Mouse (Mus musculus) adrenal gland (tissue): Measurements from ENCODE around the gene Ak3.

Experiments used
- intact Hi-C: fragments of 180-260 bp; cut with DNase I; formaldehyde crosslinking; loops from one replicate; pipeline ENCODE4 v1.15.1; 2025

Ak3 gene

DNA sequence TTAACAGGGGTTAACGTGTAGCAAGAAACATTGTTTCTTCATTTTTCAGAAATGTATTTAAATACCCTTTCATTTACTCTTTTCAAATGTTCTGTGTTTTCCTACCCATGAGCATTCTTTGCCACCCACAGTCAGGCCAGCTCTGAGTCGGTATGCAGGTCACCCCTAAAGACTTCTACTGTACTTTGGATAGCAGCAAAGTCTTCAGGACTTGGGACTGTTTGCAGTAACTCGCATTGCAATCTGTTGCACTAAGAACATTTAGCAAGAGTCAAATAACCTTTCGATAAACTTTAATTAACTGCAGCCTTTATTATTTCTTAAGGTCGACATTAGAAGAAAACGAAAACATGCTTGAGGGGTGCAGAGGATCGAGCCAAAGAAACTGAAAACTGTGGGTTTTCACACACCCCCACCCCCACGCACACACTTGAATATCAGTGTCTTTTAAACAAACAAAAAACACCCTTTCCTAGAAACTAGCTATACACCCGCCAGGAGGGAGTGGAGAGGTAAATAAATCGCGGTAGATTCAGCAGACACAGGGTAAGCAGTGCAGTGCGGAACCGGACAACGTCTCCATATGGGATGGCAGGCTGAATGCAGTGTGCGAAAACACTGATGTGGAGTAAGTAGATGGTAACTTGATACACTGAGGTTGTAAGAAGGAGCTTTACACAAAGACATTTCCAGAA, 1.7 kb downstream of the Ak3 start:
- intact Hi-C loops = loop anchor here (5.0 kb wide), 1 partner anchor 59 kb away; no protein-coding TSS in a partner anchor

DNA sequence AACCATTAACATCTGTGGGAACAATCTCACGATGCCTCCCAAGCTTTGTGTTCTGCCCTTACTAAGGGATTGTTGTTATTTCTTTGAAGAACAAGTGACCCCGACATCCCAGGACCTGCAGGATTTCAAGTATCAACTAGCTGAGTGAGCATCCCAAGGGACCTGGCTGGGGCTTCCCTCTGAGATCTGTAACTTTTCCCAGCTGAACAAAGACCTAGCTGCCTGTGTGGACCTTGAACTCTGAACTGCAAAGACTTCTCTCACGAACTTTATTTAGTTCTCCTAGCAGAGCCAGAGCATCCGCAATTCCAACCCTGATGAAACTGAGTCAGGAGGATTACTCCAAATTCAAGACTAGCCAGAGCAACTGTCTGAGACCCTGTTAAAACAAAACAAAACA, 2.4 kb downstream of the Ak3 start:
- intact Hi-C loops = loop anchor here (5.0 kb wide), 1 partner anchor 58 kb away; no protein-coding TSS in a partner anchor

DNA sequence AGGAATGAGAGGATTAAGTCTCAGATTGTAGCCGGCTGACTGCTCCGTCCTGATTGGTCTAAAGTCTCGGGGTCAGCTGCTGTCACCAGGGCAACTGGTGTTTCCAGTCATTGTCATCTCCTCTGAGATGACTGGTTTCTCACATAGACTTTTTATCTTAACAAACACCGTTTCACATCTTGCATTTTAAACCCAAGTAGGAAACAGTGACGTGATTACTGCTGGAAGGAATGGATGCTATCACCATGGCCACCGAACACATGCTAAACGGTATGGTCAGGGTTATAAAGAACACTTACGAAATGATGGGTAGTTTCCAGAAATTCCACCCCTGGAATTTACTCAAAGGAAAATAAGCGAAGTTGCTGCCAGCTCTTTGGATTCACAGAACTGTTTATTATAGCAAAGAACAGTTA, 3.4 kb downstream of the Ak3 start:
- intact Hi-C loops = no loop called here

DNA sequence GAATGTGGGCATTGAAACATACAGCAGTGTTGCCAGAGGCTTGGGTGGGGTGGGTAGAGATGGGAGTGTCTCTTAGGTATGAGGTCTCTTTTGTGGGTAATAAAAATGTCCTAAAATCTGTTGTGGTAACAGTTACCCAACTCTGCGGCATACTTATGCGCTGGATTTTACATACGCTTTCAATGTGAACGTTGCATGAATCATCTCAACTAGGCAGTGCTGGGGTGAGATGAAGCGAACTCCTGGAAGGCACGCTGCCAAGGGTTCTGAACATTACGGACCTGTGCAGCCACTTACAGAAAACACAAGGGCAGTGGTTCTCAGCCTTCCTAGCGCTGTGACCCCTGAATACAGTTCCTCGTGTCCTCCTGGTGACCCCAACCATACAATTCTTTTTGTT, 5.1 kb downstream of the Ak3 start:
- intact Hi-C loops = no loop called here

DNA sequence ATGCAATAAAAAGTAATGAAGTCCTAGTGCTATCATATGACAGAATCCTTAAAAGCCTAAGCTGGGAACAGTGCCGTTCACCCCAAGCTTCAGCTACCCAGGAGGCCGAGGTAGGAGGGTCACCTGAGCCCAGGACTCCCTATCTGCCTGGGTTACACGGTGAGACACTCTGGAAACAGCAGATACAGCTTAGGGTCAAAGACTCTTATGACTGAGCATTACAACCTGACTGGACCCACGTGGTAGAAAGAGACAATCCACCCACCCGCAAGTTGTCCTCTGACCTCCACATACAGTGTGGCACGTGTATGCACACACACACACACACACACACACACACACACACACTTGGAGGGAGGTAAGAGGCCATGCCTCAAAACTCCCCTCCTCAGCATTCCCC, 5.6 kb downstream of the Ak3 start:
- intact Hi-C loops = no loop called here

DNA sequence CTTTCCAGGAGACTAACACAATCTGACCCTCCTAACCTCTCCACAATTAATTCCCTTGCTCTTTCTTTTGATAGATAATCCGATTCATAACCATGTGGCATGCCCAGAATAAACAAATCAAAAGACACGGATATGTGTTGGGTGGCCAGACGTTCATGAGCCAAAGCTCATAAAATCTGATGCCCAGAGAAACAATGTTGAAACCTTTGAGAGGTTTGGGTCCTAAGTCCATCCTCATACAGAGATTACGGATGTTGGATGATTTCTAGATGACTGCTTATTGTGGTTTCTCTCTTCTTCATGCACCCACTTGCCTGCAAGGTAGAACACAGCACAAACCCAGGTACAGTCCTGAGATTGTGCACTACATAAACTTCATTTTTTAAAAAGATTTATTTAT, 7.6 kb downstream of the Ak3 start:
- intact Hi-C loops = no loop called here

DNA sequence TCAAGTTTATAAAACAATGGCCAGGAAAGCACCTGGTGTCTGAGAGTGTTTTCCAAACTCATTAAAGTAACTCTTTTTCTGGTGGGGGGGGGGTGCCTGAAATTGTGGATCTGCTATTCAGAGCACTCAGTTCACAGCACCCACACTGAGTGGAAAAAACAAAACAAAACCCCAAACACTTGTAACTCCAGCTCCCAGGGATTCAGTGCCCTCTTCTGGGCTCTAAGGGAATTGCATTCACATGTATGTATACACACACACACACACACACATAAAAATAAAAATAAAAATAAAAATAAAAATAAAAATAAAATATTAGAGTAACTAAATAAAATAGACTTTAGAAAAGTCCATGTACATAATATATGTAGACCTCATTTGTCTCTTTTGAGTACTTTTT, 8.4 kb downstream of the Ak3 start:
- intact Hi-C loops = no loop called here

DNA sequence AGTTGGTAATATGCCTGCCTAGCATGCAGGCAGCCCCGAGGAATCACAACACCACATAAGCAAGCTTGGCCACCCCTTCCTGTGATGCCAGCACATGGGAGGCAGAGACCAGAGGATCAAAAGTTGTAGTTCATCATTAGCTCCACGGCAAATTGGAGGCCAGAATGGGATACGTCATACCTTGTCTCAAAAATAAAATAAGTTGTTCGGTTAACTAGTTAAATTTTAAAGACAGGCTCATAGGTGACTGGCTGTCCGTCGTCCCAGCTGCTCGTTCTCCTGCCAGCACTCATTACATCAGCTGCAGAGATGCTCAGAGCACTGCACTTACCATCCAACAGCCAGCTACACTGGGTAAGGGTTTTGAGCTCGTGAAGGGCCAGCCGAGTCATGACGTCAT, 10.2 kb downstream of the Ak3 start:
- intact Hi-C loops = no loop called here

DNA sequence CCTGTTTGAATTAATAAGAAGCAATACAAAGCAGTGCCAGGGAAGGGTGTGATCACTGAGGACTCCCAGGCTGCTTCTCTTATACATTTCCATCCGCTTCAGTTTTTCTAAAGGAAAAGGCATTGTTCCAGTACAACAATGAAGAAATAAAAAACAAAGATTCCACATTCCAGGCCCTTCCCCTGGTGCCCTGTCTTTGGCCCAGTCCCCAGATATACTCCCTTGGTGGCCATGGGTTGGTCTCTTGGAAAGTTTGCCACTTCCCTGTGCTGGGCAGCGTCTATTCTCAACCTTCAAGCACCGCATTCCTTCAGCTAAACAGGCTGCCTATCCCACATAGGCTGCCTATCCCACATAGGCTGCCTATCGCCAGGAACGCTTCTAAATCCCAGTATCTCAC, 10.7 kb downstream of the Ak3 start:
- intact Hi-C loops = no loop called here

DNA sequence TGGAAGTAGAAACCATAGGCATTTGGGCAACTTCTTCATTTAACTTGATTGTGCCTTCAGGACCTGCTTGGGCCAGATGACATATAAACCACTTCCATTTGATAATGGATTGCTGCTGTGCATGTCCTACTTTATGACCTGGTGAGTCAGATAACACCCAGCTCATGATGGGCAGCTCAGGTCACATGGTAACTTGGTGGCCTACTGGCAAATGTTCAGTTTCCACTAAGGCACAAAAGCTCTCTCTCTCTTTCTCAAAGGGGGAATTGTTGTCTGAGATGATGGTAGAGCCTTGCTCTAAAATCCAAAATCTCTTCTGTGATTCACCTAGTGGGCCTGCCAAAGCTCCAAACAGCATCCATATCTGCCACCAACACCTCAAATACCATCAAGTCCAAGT, 15.1 kb downstream of the Ak3 start:
- intact Hi-C loops = no loop called here

DNA sequence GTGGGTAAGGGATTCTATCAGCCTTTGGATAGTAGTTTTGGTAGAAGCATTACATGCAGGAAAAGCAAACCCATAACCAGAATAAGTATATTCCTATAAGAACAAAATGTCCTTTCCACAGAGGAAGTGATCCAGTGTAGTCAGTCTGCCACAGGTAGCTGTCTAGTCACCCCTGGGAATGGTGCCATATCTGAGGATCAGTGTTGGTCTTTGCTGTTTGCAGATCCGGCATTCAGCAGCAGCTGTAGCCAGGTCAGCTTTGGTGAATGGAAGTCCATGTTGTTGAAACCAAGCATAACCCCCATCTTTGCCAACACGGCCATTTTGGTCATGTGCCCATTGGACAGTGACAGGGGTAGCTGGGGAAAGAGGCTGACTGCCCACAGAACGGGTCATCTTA, 16.0 kb downstream of the Ak3 start:
- intact Hi-C loops = no loop called here

DNA sequence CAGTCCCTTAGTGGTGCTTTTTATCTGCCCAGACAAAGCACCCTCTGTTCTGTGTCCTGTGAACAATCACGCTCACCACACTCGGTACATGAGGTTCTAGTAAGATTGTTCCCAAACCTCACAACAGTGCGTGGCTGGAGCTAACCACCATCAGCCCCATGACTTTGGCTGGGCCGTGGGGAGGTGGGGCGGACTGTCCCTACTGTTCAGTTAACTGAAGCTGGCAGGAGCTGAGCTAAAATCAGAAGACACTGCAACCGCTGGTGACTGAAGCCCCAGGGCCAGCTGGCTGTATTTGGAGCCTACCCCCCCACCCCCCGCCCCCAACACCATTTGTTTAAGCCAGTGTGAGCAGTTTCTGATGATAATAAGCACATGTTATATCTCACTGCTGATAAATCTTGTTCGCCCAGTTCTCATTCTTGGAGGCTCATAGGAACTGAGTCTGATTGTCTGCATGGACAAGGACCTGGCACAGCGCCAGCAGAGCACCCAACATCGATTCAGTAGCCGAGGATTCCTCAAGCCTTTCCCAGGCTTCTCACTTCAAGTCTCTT, 23.3 kb downstream of the Ak3 start:
- intact Hi-C loops = no loop called here

DNA sequence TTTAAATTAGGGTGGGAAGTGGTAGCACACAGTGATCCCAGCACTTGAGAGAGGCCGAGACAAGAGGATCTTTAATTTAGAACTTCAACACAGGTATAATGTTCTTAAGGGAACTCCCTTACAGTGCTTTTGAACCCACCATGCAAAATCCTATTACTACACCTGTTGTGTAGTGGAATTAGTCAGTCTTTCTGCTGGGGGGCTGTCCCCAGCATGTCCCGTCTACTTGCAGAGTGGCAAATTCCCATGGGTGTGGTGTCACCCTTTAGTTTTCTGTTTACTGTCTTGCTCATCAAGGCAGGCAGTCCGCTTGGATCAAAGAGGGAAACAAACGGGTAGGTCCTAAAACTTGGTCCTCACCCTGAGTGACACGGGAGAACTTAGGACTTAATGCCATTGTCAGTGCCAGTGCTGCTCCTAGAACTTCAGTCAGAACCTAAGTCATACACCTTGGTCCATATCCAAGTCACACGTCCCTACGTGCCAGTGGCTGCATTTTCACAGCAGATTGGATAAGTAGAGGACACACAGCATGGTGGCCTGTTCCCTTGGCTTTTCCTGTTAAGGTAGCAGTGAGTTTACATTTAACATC, 25.9 kb downstream of the Ak3 start:
- intact Hi-C loops = no loop called here

DNA sequence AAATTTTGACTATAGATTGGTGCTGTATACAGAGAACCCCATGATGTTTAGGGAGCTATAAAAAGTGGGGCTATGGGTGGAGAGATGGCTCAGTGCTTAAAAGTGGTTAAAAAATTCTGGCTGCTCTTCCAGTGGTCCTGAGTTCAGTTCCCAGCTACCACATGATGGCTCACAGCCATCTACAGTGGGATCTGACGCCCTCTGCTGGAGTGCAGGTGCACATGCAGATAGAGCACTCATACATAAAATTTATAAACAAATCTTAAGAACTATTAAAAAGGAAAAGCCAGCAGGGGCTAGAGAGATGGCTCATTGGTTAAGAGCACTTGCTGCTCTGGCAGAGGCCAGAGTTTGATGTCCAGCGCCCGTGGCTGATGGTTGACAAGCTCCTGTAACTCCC, 28.1 kb downstream of the Ak3 start:
- intact Hi-C loops = no loop called here

DNA sequence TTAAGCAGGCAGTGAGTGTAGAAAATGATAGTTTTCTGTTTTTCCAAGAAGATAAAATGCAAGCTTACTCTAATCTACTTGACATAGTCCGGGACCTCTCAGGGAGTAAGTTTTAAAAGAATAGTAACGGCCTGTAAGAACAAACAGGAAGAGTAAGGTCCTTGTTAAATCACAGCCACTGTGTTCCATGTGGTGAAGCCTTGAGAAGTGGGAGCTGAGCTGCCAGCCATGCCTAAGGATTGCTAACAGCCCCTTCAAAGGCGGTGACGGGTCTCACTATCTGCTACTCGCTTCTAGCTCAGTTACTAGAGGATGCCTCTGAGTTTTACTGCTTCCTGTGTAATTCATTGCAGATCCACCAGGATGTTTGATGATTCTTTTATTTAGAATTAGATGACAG, 31.0 kb downstream of the Ak3 start:
- intact Hi-C loops = no loop called here

DNA sequence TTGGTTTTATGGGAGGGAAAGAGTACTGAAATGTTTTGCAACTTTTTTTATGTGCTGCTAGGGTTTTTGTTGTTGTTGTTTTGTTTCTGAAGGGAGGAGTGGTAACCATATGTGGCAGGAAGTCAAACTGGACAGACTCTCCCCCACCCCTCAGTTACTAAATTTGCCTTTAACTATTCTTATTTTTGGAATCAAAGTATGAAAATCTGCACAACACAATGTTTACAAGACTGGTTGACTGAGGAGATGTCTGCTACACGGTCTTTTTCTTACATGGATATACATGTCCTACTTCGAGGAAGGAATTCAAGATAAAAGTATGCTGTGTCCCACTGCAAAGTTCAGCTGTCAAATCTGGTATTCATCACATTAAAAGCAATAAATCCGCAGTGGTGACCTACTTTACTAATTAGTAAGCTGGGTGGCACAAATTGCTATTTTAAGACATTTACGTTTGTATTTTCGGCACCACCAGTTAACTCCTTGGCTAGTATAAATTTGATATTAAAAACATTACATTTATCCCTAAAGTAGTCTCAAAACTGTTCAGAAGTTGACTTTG, 31.5 kb downstream of the Ak3 start:
- intact Hi-C loops = no loop called here

DNA sequence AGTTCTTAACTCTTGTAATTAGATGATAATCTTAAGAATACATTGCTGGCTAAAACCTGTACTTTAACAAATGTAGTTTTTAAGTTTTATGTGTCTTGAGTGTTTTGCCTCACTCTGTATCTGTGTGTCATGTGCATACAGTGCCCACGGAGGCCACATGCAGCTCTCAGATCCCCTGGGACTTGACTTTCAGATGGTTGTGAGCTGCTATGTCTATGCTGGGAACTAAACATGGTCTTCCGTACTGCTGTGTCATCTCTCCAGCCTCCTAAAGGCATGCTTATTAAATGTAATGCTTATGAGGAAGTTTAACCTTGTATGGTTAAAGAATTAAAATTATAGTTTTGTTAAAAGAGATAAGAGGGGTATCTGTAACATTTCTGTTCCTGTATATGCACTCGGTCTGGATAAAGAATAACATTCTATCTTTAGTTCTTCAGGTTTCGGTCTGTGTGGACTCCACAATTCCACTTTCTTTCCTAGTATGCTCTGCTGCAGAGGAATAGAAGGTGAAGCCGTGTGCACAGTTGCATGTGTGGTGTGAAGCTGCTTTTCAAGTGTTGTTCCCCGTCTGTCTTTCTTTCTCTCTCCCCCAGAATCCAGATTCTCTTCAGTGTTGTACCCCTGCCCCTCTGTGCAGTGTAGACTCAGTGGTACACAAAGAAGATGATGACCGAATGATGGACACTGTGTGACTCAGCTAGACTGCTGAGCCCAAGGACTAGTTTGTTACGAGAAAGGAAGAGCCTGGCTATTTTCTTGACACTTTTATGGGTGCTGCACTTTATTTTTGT, 32.2 kb downstream of the Ak3 start:
- intact Hi-C loops = no loop called here

DNA sequence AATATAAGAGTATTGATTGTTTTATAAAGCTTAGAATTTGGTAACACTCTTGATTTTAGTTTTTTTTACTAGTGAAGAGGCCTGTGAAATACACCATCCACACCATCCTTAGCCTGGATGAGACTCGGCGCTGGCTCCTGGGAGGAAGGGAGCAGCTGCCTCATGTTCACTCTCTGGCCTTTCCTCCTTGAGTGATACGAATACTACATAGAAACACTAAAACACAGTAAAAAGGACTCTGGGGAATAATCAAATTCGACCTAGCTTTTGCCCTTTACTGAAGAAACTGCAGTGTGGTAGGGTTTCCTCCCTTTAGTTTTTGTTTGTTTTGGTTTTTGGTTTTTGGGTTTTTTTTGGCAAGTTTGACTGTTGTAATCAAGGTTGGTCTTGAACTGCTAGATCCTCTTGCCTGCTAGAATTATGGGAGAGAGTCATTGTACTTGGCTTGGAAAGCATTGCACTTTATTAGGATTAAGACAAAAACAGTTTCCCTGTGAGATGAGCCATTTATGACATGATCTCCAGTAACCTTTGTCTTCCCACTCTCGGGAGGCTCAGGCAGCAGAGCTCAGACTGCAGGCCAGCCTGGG, 33.2 kb downstream of the Ak3 start:
- intact Hi-C loops = no loop called here

DNA sequence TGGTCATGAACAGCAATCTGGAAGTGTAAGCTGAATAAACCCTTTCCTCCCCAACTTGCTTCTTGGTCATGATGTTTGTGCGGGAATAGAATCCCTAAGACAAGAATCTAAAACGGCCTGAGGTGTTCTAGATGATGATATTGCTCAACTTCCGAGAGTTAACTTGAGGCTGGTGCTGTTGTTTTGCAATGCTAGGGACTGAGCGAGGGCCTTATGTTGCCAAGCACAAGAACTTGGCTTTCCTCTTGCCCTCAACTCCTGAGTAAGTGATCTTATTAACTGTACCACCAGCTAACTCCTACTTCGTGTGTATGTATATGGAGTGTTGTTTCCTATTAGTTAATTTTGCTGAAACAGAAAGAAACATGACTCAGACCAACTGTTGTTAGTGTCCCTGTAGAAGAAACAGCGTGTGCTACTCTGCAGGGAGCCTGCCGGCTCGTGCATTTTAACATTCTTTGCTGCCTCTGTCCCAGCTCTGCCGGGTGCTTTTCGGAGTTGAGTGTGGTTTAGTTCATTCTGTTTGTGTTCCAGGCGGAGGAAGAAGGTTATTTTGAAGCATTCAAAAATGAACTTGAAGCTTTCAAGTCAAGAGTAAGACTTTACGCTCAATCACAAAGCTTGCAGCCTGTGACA, 36.3 kb downstream of the Ak3 start:
- intact Hi-C loops = no loop called here

DNA sequence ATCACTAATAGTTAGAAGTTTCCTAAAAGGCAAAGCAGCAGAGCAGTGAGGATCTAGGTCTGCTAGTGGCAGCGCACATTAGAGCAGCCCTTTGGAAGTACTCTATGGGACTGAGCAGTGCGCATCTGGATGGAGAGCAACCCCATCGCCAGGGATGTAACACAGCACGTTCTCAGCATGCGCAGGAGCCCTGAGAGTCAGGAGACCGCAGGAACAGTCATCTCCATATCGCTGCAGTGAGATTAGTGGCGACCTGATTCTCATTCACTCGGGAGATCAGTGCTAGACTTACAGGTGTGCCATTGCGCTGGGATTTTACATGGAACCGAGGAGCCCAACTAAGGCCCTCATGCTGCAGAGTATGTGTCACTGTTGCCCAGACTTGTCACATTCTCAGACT, 38.7 kb downstream of the Ak3 start:
- intact Hi-C loops = no loop called here

DNA sequence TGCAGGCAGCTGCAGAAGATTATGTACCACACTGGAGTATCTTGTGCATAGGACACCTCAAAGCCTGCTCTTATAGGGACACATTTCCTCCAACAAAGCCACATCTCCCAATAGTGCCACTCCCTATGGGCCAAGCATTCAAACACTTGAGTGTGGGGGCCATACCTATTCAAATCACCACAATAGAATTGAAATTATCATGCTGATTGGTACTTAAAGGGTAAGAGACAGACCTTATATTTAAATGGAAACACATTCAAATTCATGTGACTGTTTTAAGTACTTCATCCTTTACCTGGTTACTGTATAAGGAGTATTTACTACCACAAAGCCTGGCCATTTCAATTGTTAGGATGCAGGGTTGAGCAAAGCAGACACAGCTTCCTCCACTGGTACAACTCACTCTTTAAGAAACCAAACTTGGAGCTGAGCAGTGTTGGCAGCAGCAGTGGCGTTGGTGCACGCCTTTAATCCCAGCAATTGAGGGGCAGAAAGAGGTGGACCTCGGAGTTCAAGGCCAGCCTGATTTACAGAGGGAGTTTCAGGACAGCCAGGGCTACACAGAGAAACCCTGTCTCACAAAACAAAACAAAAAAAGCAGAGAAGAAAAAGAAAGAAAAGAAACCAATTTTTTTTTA, 39.6 kb downstream of the Ak3 start:
- intact Hi-C loops = no loop called here
